Mouse (Mus musculus): ENCODE measurements at regions not wholly inside any gene's neighbourhood (a gene's known extent, or its start where the extent isn't known, plus 50 kb on each side); places are given as distances from the start of the nearest gene placed in this dataset.
A peak's percentile ranks its signal among the peaks of the same experiment; 100 is the strongest.

- H3K4me3 ChIP-seq = no peak overlapping the region
Measured at GRCm38 (mm10) chr17:45794926-45795325, 61.3 kb upstream of the 1600014C23Rik start.

GRCm38 (mm10) chr17:45790959-45791520 lies 57.4 kb upstream of the 1600014C23Rik start:
- Histone ChIP-seq H3K9ac (no peak overlapping the region), H3K27ac (replicated peaks) (no peak overlapping the region), H3K9me3 (no peaks in the 10 kb centered on the region), H3K4me2 (no peak overlapping the region), H3K4me3 (no peak overlapping the region), H3K36me3 (no peaks in the 10 kb centered on the region), H3K27me3 (no peaks in the 10 kb centered on the region), H3K4me1 (replicated peaks) (no peaks in the 10 kb centered on the region)
- WGBS = 84% methylated on average over 8 of the region's 8 CpGs
- ATAC-seq (ENCODE audit: low FRiP score, low read depth) = no peak

More at GRCm38 (mm10) chr17:45794926-45795325, 61.3 kb upstream of the 1600014C23Rik start:
- no peaks in the 10 kb centered on the region for H3K9me3 ChIP-seq
- no peaks in the 10 kb centered on the region for H3K36me3 ChIP-seq
- H3K27me3 ChIP-seq = no peaks in the 10 kb centered on the region
- H3K4me1 ChIP-seq (replicated peaks) = no peaks in the 10 kb centered on the region
- WGBS = 78% methylated on average over 7 of the region's 7 CpGs
- no peak for ATAC-seq (ENCODE audit: low FRiP score, low read depth)
- no peak overlapping the region for H3K4me2 ChIP-seq
- H3K9ac ChIP-seq = no peak overlapping the region
- H3K27ac ChIP-seq (replicated peaks) = no peak overlapping the region

DNA sequence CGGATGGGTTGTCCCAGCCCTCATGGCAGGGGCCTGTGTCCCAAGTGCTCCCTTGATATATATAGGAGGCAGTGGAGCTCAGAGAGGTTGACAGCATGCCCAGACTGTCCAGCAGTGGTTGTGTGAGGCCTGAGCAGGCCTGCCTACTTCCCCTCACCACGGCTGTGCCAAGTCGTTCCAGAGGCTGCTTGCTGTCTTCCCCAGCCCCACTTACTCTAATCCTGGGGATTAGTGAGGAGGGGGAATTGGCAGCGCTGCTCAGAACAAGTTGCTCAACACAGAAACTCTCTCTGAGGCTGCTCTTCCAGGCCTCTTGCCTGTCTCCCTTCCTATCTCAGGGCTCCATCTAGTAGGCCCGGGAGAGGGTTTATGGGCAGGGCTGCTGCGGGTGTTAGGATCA lies 56.1 kb upstream of the 1600014C23Rik start:
- no peak overlapping the region for H3K27ac ChIP-seq (replicated peaks)
- WGBS = 64% methylated on average over 6 of the region's 6 CpGs

GRCm38 (mm10) chr17:45784905-45785304 lies 51.3 kb upstream of the 1600014C23Rik start:
- Histone ChIP-seq H3K9ac (no peak overlapping the region), H3K36me3 (no peaks in the 10 kb centered on the region), H3K4me3 (no peak overlapping the region), H3K27me3 (no peaks in the 10 kb centered on the region), H3K4me2 (no peak overlapping the region), H3K27ac (replicated peaks) (no peak overlapping the region), H3K4me1 (replicated peaks) (no peaks in the 10 kb centered on the region), H3K9me3 (no peaks in the 10 kb centered on the region)
- ATAC-seq (ENCODE audit: low FRiP score, low read depth) = no peak
- 81% methylated on average over 10 of the region's 10 CpGs for WGBS

More for the DNA sequence above, 56.1 kb upstream of the 1600014C23Rik start:
- Histone ChIP-seq H3K9me3 (no peaks in the 10 kb centered on the region), H3K36me3 (no peaks in the 10 kb centered on the region), H3K27me3 (no peaks in the 10 kb centered on the region), H3K4me2 (no peak overlapping the region), H3K9ac (no peak overlapping the region), H3K4me1 (replicated peaks) (no peaks in the 10 kb centered on the region), H3K4me3 (no peak overlapping the region)
- peak; percentile 38; the same call in 1 of the 2 replicates for ATAC-seq (ENCODE audit: low FRiP score, low read depth)

- H3K4me2 ChIP-seq = no peak overlapping the region
- no peaks in the 10 kb centered on the region for H3K4me1 ChIP-seq (replicated peaks)
- H3K9ac ChIP-seq = no peak overlapping the region
- WGBS = 93% methylated on average over 5 of the region's 5 CpGs
- H3K4me3 ChIP-seq = no peak overlapping the region
- H3K36me3 ChIP-seq = no peaks in the 10 kb centered on the region
- no peak overlapping the region for H3K27ac ChIP-seq (replicated peaks)
- no peaks in the 10 kb centered on the region for H3K9me3 ChIP-seq
- ATAC-seq (ENCODE audit: low FRiP score, low read depth) = no peak
- H3K27me3 ChIP-seq = no peaks in the 10 kb centered on the region
Measured at GRCm38 (mm10) chr17:45784496-45784895, 50.9 kb upstream of the 1600014C23Rik start.

All from hindbrain, embryonic 15.5 days (tissue).